Mouse (Mus musculus): ENCODE measurements around the gene Soat2. TPM values are rescaled to one million over a fixed set of nuclear protein-coding genes. Genes with fewer than 3 reads are reported as not detected.

The Soat2 gene
- polyA plus RNA-seq, 1 experiment from 2014 or later = not detected

GRCm38 (mm10) chr15:102107689-102108573, 42.4 kb upstream of the Soat2 start:
- Histone ChIP-seq H3K27ac (no peak overlapping the region), H3K36me3 (no peaks in the 10 kb centered on the region), H3K4me2 (no peak overlapping the region), H3K27me3 (peaks cover 50% of the 10 kb centered on the region), H3K9me3 (no peaks in the 10 kb centered on the region), H3K4me3 (no peak overlapping the region), H3K9ac (no peak overlapping the region), H3K4me1 (replicated peaks) (peaks cover 52% of the 10 kb centered on the region)
- 41% methylated on average over 13 of the region's 13 CpGs for WGBS
- no peak for ATAC-seq (ENCODE audit: low FRiP score)

GRCm38 (mm10) chr15:102108651-102109525, 41.4 kb upstream of the Soat2 start:
- Histone ChIP-seq H3K36me3 (no peaks in the 10 kb centered on the region), H3K9ac (no peak overlapping the region), H3K27ac (no peak overlapping the region), H3K9me3 (no peaks in the 10 kb centered on the region), H3K27me3 (peaks cover 40% of the 10 kb centered on the region), H3K4me2 (no peak overlapping the region), H3K4me3 (no peak overlapping the region), H3K4me1 (replicated peaks) (peaks cover 42% of the 10 kb centered on the region)
- ATAC-seq (ENCODE audit: low FRiP score) = no peak; the same call in 1 of the 2 replicates
- 50% methylated on average over 18 of the region's 18 CpGs for WGBS

GRCm38 (mm10) chr15:102110271-102110670, 40.1 kb upstream of the Soat2 start:
- Histone ChIP-seq H3K36me3 (peaks cover 4% of the 10 kb centered on the region), H3K4me1 (replicated peaks) (peaks cover 34% of the 10 kb centered on the region), H3K9me3 (no peaks in the 10 kb centered on the region), H3K9ac (no peak overlapping the region), H3K4me3 (no peak overlapping the region), H3K4me2 (no peak overlapping the region), H3K27me3 (peaks cover 26% of the 10 kb centered on the region), H3K27ac (no peak overlapping the region)
- ATAC-seq (ENCODE audit: low FRiP score) = no peak
- 91% methylated on average over 7 of the region's 7 CpGs for WGBS

- ATAC-seq (ENCODE audit: low FRiP score) = no peak
- no peak overlapping the region for H3K4me3 ChIP-seq
- no peak overlapping the region for H3K9ac ChIP-seq
- 78% methylated on average over 29 of the region's 29 CpGs for WGBS
- H3K36me3 ChIP-seq = peaks cover 11% of the 10 kb centered on the region
- no peak overlapping the region for H3K27ac ChIP-seq
- H3K4me1 ChIP-seq (replicated peaks) = peaks cover 34% of the 10 kb centered on the region
- H3K9me3 ChIP-seq = no peaks in the 10 kb centered on the region
- no peak overlapping the region for H3K4me2 ChIP-seq
- peaks cover 20% of the 10 kb centered on the region for H3K27me3 ChIP-seq
Measured at GRCm38 (mm10) chr15:102110701-102111494, 39.4 kb upstream of the Soat2 start.

GRCm38 (mm10) chr15:102111495-102111829, 38.9 kb upstream of the Soat2 start:
- Histone ChIP-seq H3K9ac (no peak overlapping the region), H3K4me2 (no peak overlapping the region), H3K9me3 (no peaks in the 10 kb centered on the region), H3K36me3 (peaks cover 15% of the 10 kb centered on the region), H3K4me1 (replicated peaks) (peaks cover 34% of the 10 kb centered on the region), H3K27ac (no peak overlapping the region), H3K27me3 (peaks cover 15% of the 10 kb centered on the region), H3K4me3 (no peak overlapping the region)
- ATAC-seq (ENCODE audit: low FRiP score) = no peak
- 81% methylated on average over 11 of the region's 11 CpGs for WGBS

GRCm38 (mm10) chr15:102112181-102112580, 38.1 kb upstream of the Soat2 start:
- WGBS = 89% methylated on average over 6 of the region's 6 CpGs
- H3K36me3 ChIP-seq = peaks cover 23% of the 10 kb centered on the region
- H3K4me1 ChIP-seq (replicated peaks) = peaks cover 34% of the 10 kb centered on the region
- H3K27ac ChIP-seq = no peak overlapping the region
- no peak overlapping the region for H3K9ac ChIP-seq
- no peak for ATAC-seq (ENCODE audit: low FRiP score)
- no peaks in the 10 kb centered on the region for H3K9me3 ChIP-seq
- no peak overlapping the region for H3K4me2 ChIP-seq
- H3K27me3 ChIP-seq = peaks cover 7% of the 10 kb centered on the region
- no peak overlapping the region for H3K4me3 ChIP-seq

- ATAC-seq (ENCODE audit: low FRiP score) = no peak
- Histone ChIP-seq H3K27me3 (peaks cover under 1% of the 10 kb centered on the region), H3K4me1 (replicated peaks) (peaks cover 37% of the 10 kb centered on the region), H3K36me3 (peaks cover 29% of the 10 kb centered on the region), H3K9ac (no peak overlapping the region), H3K9me3 (no peaks in the 10 kb centered on the region), H3K4me2 (no peak overlapping the region), H3K27ac (no peak overlapping the region), H3K4me3 (no peak overlapping the region)
- 87% methylated on average over 8 of the region's 8 CpGs for WGBS
Measured at GRCm38 (mm10) chr15:102112827-102113226, 37.5 kb upstream of the Soat2 start.

GRCm38 (mm10) chr15:102113674-102114073, 36.7 kb upstream of the Soat2 start:
- Histone ChIP-seq H3K36me3 (peaks cover 38% of the 10 kb centered on the region), H3K27me3 (no peaks in the 10 kb centered on the region), H3K9me3 (no peaks in the 10 kb centered on the region), H3K9ac (no peak overlapping the region), H3K4me3 (no peak overlapping the region), H3K4me2 (no peak overlapping the region), H3K4me1 (replicated peaks) (peaks cover 36% of the 10 kb centered on the region), H3K27ac (no peak overlapping the region)
- 82% methylated on average over 4 of the region's 4 CpGs for WGBS
- ATAC-seq (ENCODE audit: low FRiP score) = no peak

- no peak overlapping the region for H3K9ac ChIP-seq
- peaks cover 29% of the 10 kb centered on the region for H3K4me1 ChIP-seq (replicated peaks)
- no peaks in the 10 kb centered on the region for H3K9me3 ChIP-seq
- H3K4me2 ChIP-seq = no peak overlapping the region
- no peaks in the 10 kb centered on the region for H3K27me3 ChIP-seq
- H3K36me3 ChIP-seq = peaks cover 48% of the 10 kb centered on the region
- WGBS = 90% methylated on average over 7 of the region's 7 CpGs
- H3K4me3 ChIP-seq = no peak overlapping the region
- ATAC-seq (ENCODE audit: low FRiP score) = no peak
- H3K27ac ChIP-seq = no peak overlapping the region
Measured at GRCm38 (mm10) chr15:102114651-102115260, 35.6 kb upstream of the Soat2 start.

- Histone ChIP-seq H3K9me3 (no peaks in the 10 kb centered on the region), H3K27me3 (no peaks in the 10 kb centered on the region), H3K4me1 (replicated peaks) (peaks cover 34% of the 10 kb centered on the region), H3K27ac (peak overlapping the region; percentile 78), H3K4me3 (no peak overlapping the region), H3K4me2 (no peak overlapping the region), H3K9ac (0 out of 2 replicates have a peak overlapping the region, but pooled peaks have one; percentile 24), H3K36me3 (peaks cover 59% of the 10 kb centered on the region)
- 69% methylated on average over 9 of the region's 9 CpGs for WGBS
- ATAC-seq (ENCODE audit: low FRiP score) = no peak
Measured at GRCm38 (mm10) chr15:102115731-102116231, 34.5 kb upstream of the Soat2 start.

GRCm38 (mm10) chr15:102116753-102117415, 33.4 kb upstream of the Soat2 start:
- Histone ChIP-seq H3K9ac (no peak overlapping the region), H3K27me3 (no peaks in the 10 kb centered on the region), H3K27ac (peak overlapping the region; percentile 78), H3K4me2 (no peak overlapping the region), H3K36me3 (peaks cover 70% of the 10 kb centered on the region), H3K4me1 (replicated peaks) (peaks cover 34% of the 10 kb centered on the region), H3K4me3 (no peak overlapping the region), H3K9me3 (no peaks in the 10 kb centered on the region)
- WGBS = 71% methylated on average over 11 of the region's 11 CpGs
- peak; percentile 70 for ATAC-seq (ENCODE audit: low FRiP score)

Data from hindbrain, embryonic 13.5 days (tissue).